Comparison of ENCODE assay signal across 14 mouse cellular contexts in the genomic region with DNA sequence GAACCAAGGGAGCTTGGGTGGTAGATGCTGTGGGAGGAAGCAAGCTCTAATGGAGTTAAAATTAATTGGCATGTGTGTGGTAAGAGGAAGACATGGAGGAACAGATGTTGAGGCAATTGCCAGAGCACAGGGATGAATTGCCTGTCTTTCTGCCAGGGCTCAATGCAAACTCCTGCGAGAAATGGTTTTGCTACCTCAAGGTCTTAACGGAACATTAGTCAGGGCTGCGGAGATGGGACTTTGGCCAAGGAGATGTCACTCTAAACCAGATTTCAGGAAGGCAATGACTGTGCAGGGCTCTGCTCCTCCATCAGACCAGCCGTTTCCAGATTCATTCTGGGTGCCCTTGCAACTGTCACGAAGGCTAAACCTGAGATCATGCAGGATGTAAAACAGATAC.
A peak's percentile ranks its signal among the peaks of the same experiment; 100 is the strongest.
DNase-seq lines count a peak whose midpoint lies in the region.
"Had no signal": no experiment of that assay in that cellular context is flagged by ENCODE, and none has a peak within 500 bp of the region (broad histone marks: within the 10 kb centered on the region; RNA-seq: fewer than 3 reads in every experiment).

No protein-coding gene starts in this region.

- peak; percentile 43 for DNase-seq in heart, embryonic 10.5 days (ENCODE audit: low spot score)
- no peak for DNase-seq in heart, postnatal 4 days
- DNase-seq in right cerebral cortex, adult 18-20 months = peak; percentile 12
- no peak for DNase-seq in right cerebral cortex, postnatal 25 days
- peak; percentile 44 for DNase-seq in brain, adult 2 months (ENCODE audit: low read depth, low spot score)
- DNase-seq in layer of hippocampus, postnatal 36 days = no peak
- DNase-seq in gastrocnemius, postnatal 36 days = no peak
- DNase-seq in limb, embryonic 10.5 days (ENCODE audit: low spot score) = no peak
- DNase-seq: gastrocnemius, postnatal 10 days; heart, postnatal 36 days; kidney, postnatal 14 days; lung, postnatal 4 days had no signal

- intact Hi-C loops in gastrocnemius, postnatal 36 days (cut with DNase I) = no loop called here

- H3K27me3 ChIP-seq in heart, embryonic 10.5 days (ENCODE audit: insufficient read depth, poor library complexity, severe bottlenecking) = no peaks in the 10 kb centered on the region
- H3K27me3 ChIP-seq in limb, embryonic 10.5 days (ENCODE audit: low read depth, poor library complexity, severe bottlenecking) = no peaks in the 10 kb centered on the region
- H3K27me3 ChIP-seq: forebrain, embryonic 15.5 days; limb, embryonic 13.5 days had no signal

- peaks cover 13% of the 10 kb centered on the region; the same call in 1 of the 2 replicates for H3K4me1 ChIP-seq in heart, embryonic 10.5 days
- H3K4me1 ChIP-seq in limb, embryonic 10.5 days = no peaks in the 10 kb centered on the region; the same call in 1 of the 2 replicates
- H3K4me1 ChIP-seq: forebrain, embryonic 15.5 days; limb, embryonic 13.5 days had no signal

- WGBS in heart, embryonic 10.5 days = 79% methylated on average over 5 of the region's 5 CpGs
- WGBS in limb, embryonic 10.5 days = 91% methylated on average over 5 of the region's 5 CpGs

- no peaks in the 10 kb centered on the region for H3K9me3 ChIP-seq in heart, embryonic 10.5 days
- H3K9me3 ChIP-seq in limb, embryonic 10.5 days (replicated peaks) = no peaks in the 10 kb centered on the region
- H3K9me3 ChIP-seq: forebrain, embryonic 15.5 days; limb, embryonic 13.5 days had no signal

- H3K36me3 ChIP-seq in heart, embryonic 10.5 days = no peaks in the 10 kb centered on the region
- no peaks in the 10 kb centered on the region for H3K36me3 ChIP-seq in limb, embryonic 10.5 days
- H3K36me3 ChIP-seq: forebrain, embryonic 15.5 days; limb, embryonic 13.5 days had no signal

- H3K27ac ChIP-seq in heart, embryonic 10.5 days = no peak overlapping the region
- H3K27ac ChIP-seq in limb, embryonic 10.5 days = no peak overlapping the region
- H3K27ac ChIP-seq: forebrain, embryonic 15.5 days; limb, embryonic 13.5 days had no signal

- H3K4me3 ChIP-seq in heart, embryonic 10.5 days = no peak overlapping the region
- no peak overlapping the region for H3K4me3 ChIP-seq in limb, embryonic 10.5 days
- H3K4me3 ChIP-seq: forebrain, embryonic 15.5 days; limb, embryonic 13.5 days had no signal

Comparison
In these comparisons a context has a peak if more than half of its experiments do, and no peak if none do; other contexts are left out.
1. DNase-seq: peak in heart, embryonic 10.5 days (single experiment), right cerebral cortex, adult 18-20 months (single experiment) and brain, adult 2 months (single experiment); none in heart, postnatal 4 days (single experiment), right cerebral cortex, postnatal 25 days (single experiment), layer of hippocampus, postnatal 36 days (0 of 2), gastrocnemius, postnatal 36 days (0 of 2) and limb, embryonic 10.5 days (single experiment).